Mouse (Mus musculus): ENCODE measurements at regions not wholly inside any gene's neighbourhood (a gene's known extent, or its start where the extent isn't known, plus 50 kb on each side); places are given as distances from the start of the nearest gene placed in this dataset.

DNA sequence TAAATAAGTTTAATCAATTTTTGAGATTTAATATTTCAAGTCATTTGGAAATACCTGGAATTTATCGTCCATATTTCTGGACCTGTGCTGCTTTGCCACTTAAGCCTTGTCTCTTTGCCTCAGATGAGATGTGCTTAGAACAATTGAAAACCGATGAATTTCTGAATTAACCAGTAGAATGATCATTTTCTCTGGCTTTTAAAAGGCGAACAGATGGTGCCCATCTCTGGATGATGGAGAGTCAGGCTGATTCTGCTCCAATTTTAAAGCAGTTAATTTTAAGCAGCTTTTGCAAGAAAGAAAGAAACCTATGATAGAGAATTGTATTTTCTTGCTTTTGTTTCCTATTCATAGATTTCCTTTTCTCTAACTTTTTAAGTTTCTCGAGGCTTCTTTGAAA lies 767.7 kb downstream of the Hace1 start:
- DNase-seq (ENCODE audit: low spot score), result no peak

GRCm38 (mm10) chr10:46349613-46350012 lies 772.0 kb downstream of the Hace1 start:
- DNase-seq (ENCODE audit: low spot score), result no peak

DNA sequence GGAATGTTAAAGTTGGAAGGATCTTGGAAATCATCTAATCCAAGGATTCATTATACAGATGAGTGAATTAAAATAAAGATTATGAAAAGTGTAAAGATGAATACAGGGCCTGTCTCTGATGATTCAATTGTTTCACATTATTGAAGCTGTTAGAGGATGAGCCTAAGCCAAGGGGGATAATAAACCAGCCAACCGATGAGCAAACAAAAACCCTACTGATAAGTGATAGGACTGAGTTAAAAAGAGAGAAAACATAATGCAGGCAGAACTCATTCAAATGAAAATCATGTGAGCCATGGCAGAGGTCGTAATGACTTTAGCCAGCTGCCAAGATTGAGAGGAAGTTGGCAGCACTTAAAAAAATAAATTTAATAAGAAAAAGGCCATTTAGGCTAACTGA lies 772.6 kb downstream of the Hace1 start:
- DNase-seq (ENCODE audit: low spot score), result no peak

DNA sequence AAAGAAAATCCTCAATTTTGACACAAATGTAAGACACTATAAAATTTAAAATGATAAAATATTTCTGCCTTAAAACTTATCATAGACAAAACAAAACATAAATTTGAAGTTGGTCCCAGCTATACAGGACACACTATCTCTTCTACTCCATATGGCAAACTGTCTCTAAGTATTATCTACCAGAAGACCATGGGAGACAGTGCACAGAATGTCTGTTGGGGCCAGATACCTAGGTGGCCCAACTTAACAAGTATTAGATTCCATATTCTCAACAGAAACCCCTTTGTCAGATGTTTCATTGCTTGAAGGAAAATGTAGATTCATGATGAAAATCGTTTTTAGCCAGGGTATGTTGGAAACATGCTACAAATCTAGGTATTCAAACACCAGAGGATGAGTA lies 779.1 kb downstream of the Hace1 start:
- no peak for DNase-seq (ENCODE audit: low spot score)

- DNase-seq (ENCODE audit: low spot score), result no peak
Observed at GRCm38 (mm10) chr10:46373715-46374475, 796.3 kb downstream of the Hace1 start.

- DNase-seq (ENCODE audit: low spot score), result no peak
Observed at GRCm38 (mm10) chr10:46374646-46375045, 797.0 kb downstream of the Hace1 start.

DNA sequence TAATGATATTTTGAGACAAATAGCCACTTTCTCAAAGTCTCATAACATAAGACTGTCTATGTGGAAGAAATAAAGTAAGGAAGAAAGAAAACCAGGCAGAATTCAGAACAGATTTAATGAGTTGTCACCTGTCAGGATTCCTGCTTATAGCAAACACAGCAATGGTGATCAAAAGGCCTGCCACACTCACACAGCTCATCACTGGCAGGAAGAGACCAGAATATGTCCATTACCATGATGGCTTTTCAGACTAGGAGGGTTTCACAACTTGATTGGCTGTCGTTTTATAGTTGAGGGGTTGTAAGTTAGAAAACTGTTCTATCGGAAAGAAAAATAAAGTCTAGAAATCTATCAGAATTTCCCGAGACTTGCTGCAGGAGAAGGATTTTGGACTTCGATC lies 819.5 kb downstream of the Hace1 start:
- DNase-seq (ENCODE audit: low spot score), result no peak

DNA sequence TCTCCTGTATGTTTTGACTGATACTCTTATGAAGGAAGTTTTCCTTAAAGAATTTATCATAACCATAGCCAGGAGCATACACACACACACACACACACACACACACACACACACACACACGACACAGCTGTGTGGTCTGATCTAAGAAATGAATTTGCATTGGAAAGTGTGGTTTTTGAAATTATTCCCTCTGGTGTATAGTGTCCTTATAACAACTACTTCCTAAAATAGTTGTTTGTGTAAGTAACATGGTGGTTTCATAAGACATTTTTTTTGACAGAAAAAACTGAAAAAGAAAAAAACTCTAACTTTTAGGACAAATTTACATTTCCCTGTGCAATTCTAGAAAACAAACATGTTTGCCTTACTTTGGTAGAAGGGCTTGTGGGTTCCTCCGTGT lies 826.3 kb downstream of the Hace1 start:
- DNase-seq (ENCODE audit: low spot score), result no peak
